Mouse (Mus musculus): ENCODE data around the gene Stk19. TPM values are rescaled to one million over a fixed set of nuclear protein-coding genes. Genes with fewer than 3 reads are reported as not detected.
"Not testable (repeated sequence)": the region's sequence is repeated elsewhere in the genome, so short reads cannot be mapped to it uniquely, and the experiment has no call there.

Stk19 gene
- polyA plus RNA-seq, 1 experiment from 2014 or later, result 30.8 TPM

GRCm38 (mm10) chr17:34804301-34804700, 32.4 kb downstream of the Stk19 start, which contains the start of gene Cyp21a1:
Cyp21a1 (minus strand) TSS chr17:34804561.
- not testable (repeated sequence) for H3K4me2 ChIP-seq (replicated peaks); H3K36me3 ChIP-seq; H3K9ac ChIP-seq (replicated peaks); ATAC-seq (ENCODE audit: low FRiP score, low read depth); H3K27ac ChIP-seq (replicated peaks); H3K27me3 ChIP-seq; H3K4me1 ChIP-seq; H3K9me3 ChIP-seq; H3K4me3 ChIP-seq
- WGBS, result 86% methylated on average over 2 of the region's 6 CpGs

- H3K36me3 ChIP-seq; H3K4me3 ChIP-seq; H3K27ac ChIP-seq (replicated peaks); H3K9me3 ChIP-seq; H3K27me3 ChIP-seq; H3K9ac ChIP-seq (replicated peaks); H3K4me2 ChIP-seq (replicated peaks); H3K4me1 ChIP-seq; ATAC-seq (ENCODE audit: low FRiP score, low read depth): not testable (repeated sequence)
- 93% methylated on average over 6 of the region's 6 CpGs for WGBS
Observed at GRCm38 (mm10) chr17:34803367-34803766, 33.4 kb downstream of the Stk19 start.

DNA sequence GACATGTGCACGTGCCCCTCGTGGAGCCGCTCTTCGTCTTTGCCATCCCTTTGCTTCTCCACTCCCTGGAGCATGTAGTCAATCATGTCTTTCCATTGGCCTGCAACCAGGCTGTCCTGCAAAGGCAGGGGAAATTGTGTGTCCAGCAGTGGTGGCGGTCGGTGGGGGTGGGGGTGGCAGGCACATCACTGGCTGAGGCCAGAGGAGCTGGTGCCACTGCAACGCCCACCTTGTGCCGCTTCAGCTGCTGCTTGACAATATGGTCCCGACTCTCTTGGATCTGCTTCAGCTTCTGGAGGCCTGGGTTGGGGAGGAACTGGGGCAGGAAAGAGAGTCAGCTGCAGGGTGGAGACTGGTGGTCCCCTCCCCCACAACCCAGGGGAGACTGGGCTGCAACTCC, 34.0 kb downstream of the Stk19 start:
- not testable (repeated sequence) for H3K4me1 ChIP-seq; H3K4me2 ChIP-seq (replicated peaks); ATAC-seq (ENCODE audit: low FRiP score, low read depth); H3K9me3 ChIP-seq; H3K27ac ChIP-seq (replicated peaks); H3K27me3 ChIP-seq; H3K36me3 ChIP-seq; H3K9ac ChIP-seq (replicated peaks); H3K4me3 ChIP-seq
- 91% methylated on average over 9 of the region's 9 CpGs for WGBS

- H3K9ac ChIP-seq (replicated peaks); H3K9me3 ChIP-seq; H3K4me3 ChIP-seq; ATAC-seq (ENCODE audit: low FRiP score, low read depth); H3K36me3 ChIP-seq; H3K27ac ChIP-seq (replicated peaks); H3K4me1 ChIP-seq; H3K4me2 ChIP-seq (replicated peaks); H3K27me3 ChIP-seq: not testable (repeated sequence)
- WGBS, result 91% methylated on average over 16 of the region's 16 CpGs
Observed at GRCm38 (mm10) chr17:34800781-34801305, 35.9 kb downstream of the Stk19 start.

GRCm38 (mm10) chr17:34799531-34799925, 37.2 kb downstream of the Stk19 start:
- Histone ChIP-seq H3K4me3 (no peak overlapping the region), H3K36me3 (no peaks in the 10 kb centered on the region), H3K27ac (replicated peaks) (no peak overlapping the region), H3K27me3 (no peaks in the 10 kb centered on the region), H3K9me3 (no peaks in the 10 kb centered on the region), H3K4me2 (replicated peaks) (no peak overlapping the region), H3K9ac (replicated peaks) (no peak overlapping the region), H3K4me1 (no peaks in the 10 kb centered on the region)
- 87% methylated on average over 4 of the region's 4 CpGs for WGBS
- no peak for ATAC-seq (ENCODE audit: low FRiP score, low read depth)

GRCm38 (mm10) chr17:34798866-34799530, 37.7 kb downstream of the Stk19 start:
- no peaks in the 10 kb centered on the region for H3K27me3 ChIP-seq
- H3K4me3 ChIP-seq, result no peak overlapping the region
- H3K27ac ChIP-seq (replicated peaks), result no peak overlapping the region
- H3K9me3 ChIP-seq, result no peaks in the 10 kb centered on the region
- no peaks in the 10 kb centered on the region for H3K36me3 ChIP-seq
- no peak overlapping the region for H3K4me2 ChIP-seq (replicated peaks)
- H3K9ac ChIP-seq (replicated peaks), result no peak overlapping the region
- 90% methylated on average over 17 of the region's 17 CpGs for WGBS
- ATAC-seq (ENCODE audit: low FRiP score, low read depth), result no peak
- H3K4me1 ChIP-seq, result no peaks in the 10 kb centered on the region

- WGBS, result 88% methylated on average over 6 of the region's 7 CpGs
- not testable (repeated sequence) for H3K36me3 ChIP-seq; H3K4me1 ChIP-seq; H3K4me3 ChIP-seq; H3K9me3 ChIP-seq; H3K27me3 ChIP-seq; H3K4me2 ChIP-seq (replicated peaks); ATAC-seq (ENCODE audit: low FRiP score, low read depth); H3K9ac ChIP-seq (replicated peaks); H3K27ac ChIP-seq (replicated peaks)
Observed at GRCm38 (mm10) chr17:34798071-34798470, 38.7 kb downstream of the Stk19 start.

DNA sequence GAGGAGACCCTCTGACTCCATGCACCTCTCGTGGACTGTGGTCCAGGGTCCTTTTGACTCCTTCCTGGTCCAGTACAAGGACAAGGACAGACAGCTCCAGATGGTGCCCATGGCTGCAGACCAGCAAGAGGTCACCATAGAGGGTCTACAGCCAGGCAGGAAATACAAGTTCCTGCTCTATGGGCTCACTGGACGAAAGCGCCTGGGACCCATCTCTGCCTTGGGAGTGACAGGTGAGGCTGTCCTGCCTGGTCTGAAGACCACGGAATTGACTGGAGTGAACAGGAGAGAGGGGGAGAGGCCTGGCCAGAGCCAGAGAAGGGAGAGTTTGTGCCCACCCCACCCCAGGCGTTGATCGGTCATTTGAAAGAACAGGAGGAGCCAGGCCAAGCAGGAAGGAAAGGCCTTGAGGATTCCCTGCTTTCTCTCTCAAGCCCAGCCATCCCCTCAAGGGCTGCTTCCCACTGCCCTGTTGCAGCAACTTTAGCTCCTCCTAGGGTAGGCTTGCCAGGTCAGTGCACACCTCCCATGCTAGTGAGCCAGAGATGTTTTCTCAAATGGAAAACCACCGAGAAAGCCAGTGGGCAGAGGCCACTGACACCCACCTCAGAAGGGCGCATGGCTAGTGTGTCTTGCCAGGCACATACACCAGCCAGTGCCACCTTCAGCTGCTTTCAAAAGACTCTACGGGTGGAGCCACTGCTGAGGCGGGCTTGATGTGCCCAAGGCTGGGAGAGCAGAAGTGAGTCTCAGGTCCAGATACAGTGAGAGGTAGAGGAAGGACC, 39.3 kb downstream of the Stk19 start:
- H3K4me2 ChIP-seq (replicated peaks); H3K9me3 ChIP-seq; H3K4me3 ChIP-seq; H3K9ac ChIP-seq (replicated peaks); H3K27ac ChIP-seq (replicated peaks); ATAC-seq (ENCODE audit: low FRiP score, low read depth); H3K36me3 ChIP-seq; H3K27me3 ChIP-seq; H3K4me1 ChIP-seq: not testable (repeated sequence)
- WGBS, result 89% methylated on average over 10 of the region's 10 CpGs

- WGBS, result 79% methylated on average over 8 of the region's 8 CpGs
- Histone ChIP-seq H3K9ac (replicated peaks) (no peak overlapping the region), H3K27me3 (no peaks in the 10 kb centered on the region), H3K9me3 (0 out of 2 replicates have a peak, but pooled peaks cover 7% of the 10 kb centered on the region), H3K4me1 (no peaks in the 10 kb centered on the region), H3K36me3 (no peaks in the 10 kb centered on the region), H3K27ac (replicated peaks) (no peak overlapping the region), H3K4me2 (replicated peaks) (no peak overlapping the region), H3K4me3 (no peak overlapping the region)
- ATAC-seq (ENCODE audit: low FRiP score, low read depth), result no peak
Observed at GRCm38 (mm10) chr17:34796311-34797140, 40.2 kb downstream of the Stk19 start.

- H3K27ac ChIP-seq (replicated peaks), result no peak overlapping the region
- H3K4me1 ChIP-seq, result no peaks in the 10 kb centered on the region
- H3K9ac ChIP-seq (replicated peaks), result no peak overlapping the region
- no peak for ATAC-seq (ENCODE audit: low FRiP score, low read depth)
- no peak overlapping the region for H3K4me2 ChIP-seq (replicated peaks)
- no peaks in the 10 kb centered on the region for H3K36me3 ChIP-seq
- H3K4me3 ChIP-seq, result no peak overlapping the region
- 0 out of 2 replicates have a peak, but pooled peaks cover 7% of the 10 kb centered on the region for H3K9me3 ChIP-seq
- no peaks in the 10 kb centered on the region for H3K27me3 ChIP-seq
- 72% methylated on average over 9 of the region's 9 CpGs for WGBS
Observed at GRCm38 (mm10) chr17:34795633-34796032, 41.1 kb downstream of the Stk19 start.

- no peak for ATAC-seq (ENCODE audit: low FRiP score, low read depth)
- WGBS, result 84% methylated on average over 10 of the region's 10 CpGs
- H3K27ac ChIP-seq (replicated peaks), result no peak overlapping the region
Observed at GRCm38 (mm10) chr17:34795016-34795415, 41.7 kb downstream of the Stk19 start.

More at GRCm38 (mm10) chr17:34795016-34795415, 41.7 kb downstream of the Stk19 start:
- no peak overlapping the region for H3K9ac ChIP-seq (replicated peaks)
- H3K27me3 ChIP-seq, result no peaks in the 10 kb centered on the region
- H3K9me3 ChIP-seq, result 0 out of 2 replicates have a peak, but pooled peaks cover 7% of the 10 kb centered on the region
- H3K36me3 ChIP-seq, result no peaks in the 10 kb centered on the region
- H3K4me2 ChIP-seq (replicated peaks), result no peak overlapping the region
- H3K4me1 ChIP-seq, result no peaks in the 10 kb centered on the region
- H3K4me3 ChIP-seq, result no peak overlapping the region

Data from midbrain, embryonic 12.5 days (tissue).